Mouse (Mus musculus) right cerebral cortex, adult 2 months (tissue): ENCODE data around the gene Zbtb16.

Source experiments
- DNase-seq, 2 experiments: peaks; one replicate each; pipeline ENCODE4 v3.0.0; 2021 to 2022; ENCODE audit warnings: low spot score in 2 of 2

The Zbtb16 gene

GRCm38 (mm10) chr9:48729471-48729870 lies 106.6 kb downstream of the Zbtb16 start:
- no peak for DNase-seq

DNA sequence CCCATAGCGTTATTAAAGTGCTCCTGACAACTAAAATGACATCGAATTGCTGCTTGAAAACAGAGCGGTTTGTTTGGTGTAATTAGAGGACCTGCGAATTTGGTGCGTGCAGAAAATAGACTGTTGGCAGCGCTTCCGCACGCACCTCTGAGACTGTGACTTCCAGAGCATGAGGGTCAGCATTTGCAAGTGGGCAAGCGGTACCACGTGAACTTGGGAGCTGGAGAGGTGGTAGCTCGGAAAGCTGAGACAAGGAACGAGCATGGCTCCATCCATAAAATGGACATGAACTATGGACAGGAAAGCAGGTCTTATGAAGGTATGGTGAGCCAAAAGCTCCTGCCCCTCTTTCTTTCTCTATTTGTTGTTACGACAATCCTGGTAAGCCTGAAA lies 107.3 kb downstream of the Zbtb16 start:
- DNase-seq = no peak

GRCm38 (mm10) chr9:48728083-48728730 lies 107.8 kb downstream of the Zbtb16 start:
- DNase-seq = no peak

- DNase-seq = no peak
Observed at GRCm38 (mm10) chr9:48726341-48726740, 109.7 kb downstream of the Zbtb16 start.

- DNase-seq = no peak
Observed at GRCm38 (mm10) chr9:48725918-48726317, 110.1 kb downstream of the Zbtb16 start.

DNA sequence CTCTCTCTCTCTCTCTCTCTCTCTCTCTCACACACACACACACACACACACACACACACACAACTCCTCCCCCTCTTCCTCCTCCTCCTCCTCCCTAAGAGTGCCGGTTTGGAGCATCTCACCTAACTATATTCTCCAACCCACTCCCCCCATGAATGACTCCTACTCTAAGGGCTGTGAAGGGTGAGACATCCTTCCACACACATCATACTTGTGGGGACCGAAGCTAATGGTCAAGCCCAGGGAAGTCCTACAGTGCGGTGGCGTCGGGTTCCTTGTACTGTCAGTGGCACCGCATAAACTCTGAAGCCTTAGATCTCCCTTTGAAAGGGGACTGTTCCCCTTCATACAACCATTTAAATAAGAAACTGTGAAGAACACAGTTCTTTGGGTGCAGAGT lies 110.9 kb downstream of the Zbtb16 start:
- DNase-seq = no peak

GRCm38 (mm10) chr9:48724733-48725132 lies 111.3 kb downstream of the Zbtb16 start:
- DNase-seq = no peak

GRCm38 (mm10) chr9:48723511-48724304 lies 112.3 kb downstream of the Zbtb16 start:
- DNase-seq = peak; percentile 59 to 78

- DNase-seq = no peak
Observed at GRCm38 (mm10) chr9:48723025-48723424, 113.0 kb downstream of the Zbtb16 start.

DNA sequence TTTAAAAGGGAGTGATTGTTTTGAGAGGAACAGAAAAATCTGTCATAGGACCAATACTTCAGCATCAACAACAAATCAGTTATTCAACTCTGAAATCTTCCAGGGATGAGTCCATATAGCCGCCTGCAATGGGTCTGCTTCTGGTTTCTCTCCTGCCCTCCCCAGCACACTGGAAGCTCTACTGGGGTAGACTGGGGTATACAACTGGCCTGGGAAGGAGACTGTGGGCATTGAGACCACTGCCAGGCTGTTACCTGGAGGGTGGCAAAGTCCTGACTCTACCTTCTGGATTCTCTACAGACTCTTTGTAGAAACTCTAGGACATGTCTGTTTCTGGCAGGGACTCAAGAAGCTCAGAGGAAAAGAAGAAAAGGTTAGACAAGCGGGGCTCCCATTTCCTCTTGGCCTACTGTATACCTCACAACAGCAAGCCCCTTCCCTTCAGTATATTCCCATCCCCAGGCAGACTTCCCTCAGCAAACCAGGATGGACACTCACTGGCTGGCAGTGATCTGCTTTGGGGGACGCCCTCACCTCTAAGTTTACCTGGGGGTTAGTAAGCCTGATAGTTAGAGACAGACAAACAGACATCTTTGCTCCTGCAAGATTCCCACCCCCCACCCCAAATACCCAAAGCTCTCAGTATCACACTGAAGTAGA lies 113.6 kb downstream of the Zbtb16 start:
- no peak for DNase-seq

- no peak for DNase-seq
Observed at GRCm38 (mm10) chr9:48721655-48722054, 114.4 kb downstream of the Zbtb16 start.

DNA sequence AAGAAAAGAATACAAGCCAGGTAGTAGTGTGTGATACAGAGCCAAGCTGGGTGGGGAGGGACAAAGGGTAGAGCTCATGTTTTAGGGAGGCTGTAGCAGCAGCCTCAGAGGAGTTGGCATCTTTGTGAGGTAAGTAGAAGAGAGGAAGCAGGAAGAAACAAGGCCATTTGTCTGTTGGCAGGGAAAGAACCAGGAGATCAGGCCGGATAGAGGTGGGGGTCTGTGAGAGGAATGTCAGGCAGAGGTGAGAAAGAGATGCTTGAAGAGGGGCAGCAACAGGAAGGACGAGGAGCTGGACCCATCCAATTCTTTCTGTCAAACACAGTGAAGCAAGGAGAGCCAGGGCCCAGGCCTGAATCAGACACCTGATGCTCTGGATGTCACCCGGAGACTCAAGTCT lies 114.8 kb downstream of the Zbtb16 start:
- no peak for DNase-seq

DNA sequence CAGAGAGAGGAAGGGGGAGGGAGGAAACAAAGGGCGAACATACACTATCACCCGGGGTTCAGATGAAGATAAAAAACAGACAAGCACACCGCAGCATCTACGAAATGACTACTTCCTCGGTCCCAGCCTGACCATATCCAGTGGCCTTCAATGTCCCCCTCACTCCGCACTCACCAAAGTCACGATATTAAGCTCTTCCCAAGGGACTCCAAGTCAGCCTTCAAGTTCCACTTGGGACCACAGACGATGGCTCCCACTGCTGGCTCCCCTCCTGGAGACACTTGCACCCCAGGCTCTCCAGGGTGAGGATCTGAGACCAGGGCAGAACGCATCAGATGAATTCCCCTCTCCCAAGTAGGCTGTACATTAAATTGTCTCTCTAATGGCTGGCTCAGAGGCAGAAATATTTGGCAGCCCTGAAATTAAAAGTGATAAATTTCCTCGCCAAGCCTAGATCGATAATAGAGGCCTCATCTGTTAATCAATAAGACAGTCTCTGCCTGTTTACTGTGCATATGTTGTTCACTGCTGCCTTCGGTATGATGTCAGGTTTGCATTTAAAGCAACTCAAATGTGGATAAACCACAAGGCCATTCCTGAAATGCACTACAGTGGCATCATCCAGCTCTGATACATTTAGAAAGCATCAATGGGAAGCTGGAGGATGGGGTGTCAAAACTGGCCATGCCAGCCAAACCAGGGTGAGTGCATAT lies 115.6 kb downstream of the Zbtb16 start:
- no peak for DNase-seq

DNA sequence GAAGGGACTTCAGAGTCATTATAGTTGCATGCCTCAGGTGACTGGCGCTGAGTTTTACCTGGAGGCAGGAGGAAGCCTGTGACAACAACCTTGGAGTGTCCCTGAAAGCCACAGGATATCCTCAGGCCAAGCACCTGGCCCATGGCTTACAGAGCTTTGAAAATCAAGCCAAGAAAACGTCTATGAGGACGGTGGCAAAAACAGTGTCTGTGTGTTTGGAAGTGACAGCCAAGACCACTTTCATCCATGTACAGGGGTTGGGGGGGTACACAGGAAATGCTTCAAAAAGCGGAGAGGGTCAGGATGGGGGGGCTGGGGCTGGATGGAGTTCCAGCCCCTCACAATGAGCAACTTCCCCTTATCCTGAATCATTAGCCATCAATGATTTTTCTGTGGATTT lies 116.4 kb downstream of the Zbtb16 start:
- no peak for DNase-seq

DNA sequence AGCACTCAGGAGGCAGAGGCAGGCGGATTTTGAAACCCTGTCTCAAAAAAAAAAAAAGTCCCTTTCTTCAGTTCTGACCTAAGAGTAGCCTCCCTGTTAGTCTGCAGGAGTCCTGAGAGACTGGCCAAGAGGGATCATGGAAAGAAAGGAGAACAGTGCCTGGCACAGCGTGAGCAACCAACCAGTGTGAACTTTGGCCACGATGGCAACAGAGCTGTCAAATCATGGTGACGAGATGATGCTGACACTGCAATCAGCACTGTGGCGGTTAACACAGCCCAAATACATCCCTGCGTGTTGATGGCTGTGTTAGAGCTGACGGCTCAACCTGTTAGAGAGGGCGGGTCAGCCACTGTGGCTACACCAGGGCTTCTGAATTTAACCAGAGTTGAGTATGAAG lies 119.5 kb downstream of the Zbtb16 start:
- DNase-seq = no peak

- DNase-seq = no peak
Observed at GRCm38 (mm10) chr9:48715042-48715441, 121.0 kb downstream of the Zbtb16 start.

- no peak for DNase-seq
Observed at GRCm38 (mm10) chr9:48713779-48714178, 122.2 kb downstream of the Zbtb16 start.

- DNase-seq = no peak
Observed at GRCm38 (mm10) chr9:48712985-48713765, 122.8 kb downstream of the Zbtb16 start.

GRCm38 (mm10) chr9:48711826-48712225 lies 124.2 kb downstream of the Zbtb16 start:
- no peak for DNase-seq

DNA sequence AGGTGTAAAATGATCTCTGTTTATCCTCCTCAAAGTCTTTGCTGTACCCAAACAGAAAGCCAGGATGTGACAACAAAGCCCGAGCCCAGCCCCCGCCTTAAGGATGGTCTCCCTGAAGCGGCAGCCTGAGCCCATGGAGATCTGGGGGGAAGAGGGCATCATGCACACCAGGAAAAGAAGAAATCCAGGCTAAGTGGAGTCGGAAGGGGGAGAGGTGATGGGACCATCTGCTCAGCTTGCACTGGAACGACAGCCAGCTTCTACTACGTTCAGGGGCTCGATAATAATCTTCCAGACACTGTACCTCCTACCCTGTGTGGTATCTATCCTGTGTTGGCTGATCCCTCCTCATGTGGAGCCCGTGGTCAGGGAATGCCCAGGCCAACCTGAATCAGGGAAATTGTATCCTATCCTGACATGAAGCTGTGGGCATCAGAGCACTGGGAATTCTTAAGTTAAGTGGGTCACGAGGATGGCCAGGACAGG lies 124.7 kb downstream of the Zbtb16 start:
- DNase-seq = no peak
